Mouse (Mus musculus): ENCODE results near the gene Lrrfip2.

DNA sequence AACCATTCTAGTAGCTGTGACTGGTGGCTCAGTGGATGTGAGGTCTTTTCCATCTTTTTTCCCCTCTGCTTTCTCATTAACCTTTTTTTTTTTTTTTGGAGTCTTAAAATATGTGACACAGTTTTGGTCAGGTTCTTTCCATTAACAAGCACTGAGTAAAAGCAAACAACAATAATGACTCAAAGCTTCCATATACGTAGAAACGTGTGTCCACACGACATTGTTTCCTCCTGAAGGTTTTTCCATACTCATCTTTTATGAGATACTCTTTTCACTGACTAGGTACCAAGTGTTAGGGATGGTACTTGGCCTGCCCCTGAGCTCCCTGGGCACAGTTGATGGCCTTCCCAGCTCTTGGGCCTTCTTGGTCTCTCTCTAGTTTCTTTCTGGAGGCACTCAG lies 35.6 kb downstream of the Lrrfip2 start:
- TF ChIP-seq CTCF (IDR thresholded peaks at IDR 0.05; ENCODE audit: low read depth) (no peak), EP300 (IDR thresholded peaks at IDR 0.05; ENCODE audit: low read depth) (no peak)
